Mouse (Mus musculus): ENCODE measurements at regions not wholly inside any gene's neighbourhood (a gene's known extent, or its start where the extent isn't known, plus 50 kb on each side); places are given as distances from the start of the nearest gene placed in this dataset.

DNA sequence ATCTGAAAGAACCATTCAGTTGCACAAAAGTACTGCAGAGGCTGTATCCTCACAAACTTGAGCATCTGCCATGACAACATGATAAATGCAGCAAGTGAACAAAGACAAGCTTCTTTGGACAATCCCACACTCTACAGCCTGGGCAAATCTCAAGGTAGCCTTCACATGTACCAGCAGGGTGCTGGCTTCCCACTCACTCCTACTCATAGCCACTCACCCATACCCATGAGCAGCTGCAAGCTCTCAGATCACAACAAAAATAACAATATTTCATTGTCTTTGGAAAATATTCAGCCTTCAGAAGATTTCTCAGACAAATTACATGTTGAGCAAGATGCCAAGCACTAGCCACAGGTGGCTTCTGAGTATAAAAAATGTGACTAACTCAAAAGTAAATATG, 689.3 kb downstream of the Cypt12 start:
- H3K4me3 ChIP-seq: no peak overlapping the region
- H3K4me2 ChIP-seq: no peak overlapping the region
- no peaks in the 10 kb centered on the region for H3K9me3 ChIP-seq (replicated peaks)
- H3K27ac ChIP-seq: no peak overlapping the region
- H3K27me3 ChIP-seq: no peaks in the 10 kb centered on the region
- no peaks in the 10 kb centered on the region for H3K36me3 ChIP-seq (ENCODE audit: poor library complexity, severe bottlenecking)
- no peaks in the 10 kb centered on the region for H3K4me1 ChIP-seq
- H3K9ac ChIP-seq: no peak overlapping the region
- no peak for ATAC-seq

DNA sequence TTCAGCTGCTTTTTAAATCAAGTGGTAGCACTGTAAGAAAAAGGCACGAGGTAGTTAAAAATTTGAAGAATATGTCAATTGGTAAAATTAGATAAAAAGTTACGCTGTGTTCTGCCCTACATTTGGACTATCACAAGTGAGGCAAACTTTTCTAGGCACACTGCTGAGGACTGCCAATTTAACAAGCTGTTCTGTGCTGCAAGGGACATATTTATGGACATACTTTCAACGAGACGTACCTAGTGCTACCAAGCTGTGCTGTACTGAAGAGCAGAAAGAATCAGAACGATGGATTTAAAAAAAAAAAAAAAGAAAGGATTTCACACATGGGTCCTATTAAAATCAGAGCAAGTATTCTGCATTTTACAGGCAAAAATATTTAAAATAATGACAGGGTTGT, 692.1 kb downstream of the Cypt12 start:
- no peak for ATAC-seq
- no peaks in the 10 kb centered on the region for H3K36me3 ChIP-seq (ENCODE audit: poor library complexity, severe bottlenecking)
- no peak overlapping the region for H3K4me3 ChIP-seq
- no peak overlapping the region for H3K9ac ChIP-seq
- H3K27me3 ChIP-seq: no peaks in the 10 kb centered on the region
- no peak overlapping the region for H3K27ac ChIP-seq
- no peaks in the 10 kb centered on the region for H3K4me1 ChIP-seq
- H3K4me2 ChIP-seq: no peak overlapping the region
- H3K9me3 ChIP-seq (replicated peaks): no peaks in the 10 kb centered on the region
- WGBS: 82% methylated on average over 5 of the region's 5 CpGs

DNA sequence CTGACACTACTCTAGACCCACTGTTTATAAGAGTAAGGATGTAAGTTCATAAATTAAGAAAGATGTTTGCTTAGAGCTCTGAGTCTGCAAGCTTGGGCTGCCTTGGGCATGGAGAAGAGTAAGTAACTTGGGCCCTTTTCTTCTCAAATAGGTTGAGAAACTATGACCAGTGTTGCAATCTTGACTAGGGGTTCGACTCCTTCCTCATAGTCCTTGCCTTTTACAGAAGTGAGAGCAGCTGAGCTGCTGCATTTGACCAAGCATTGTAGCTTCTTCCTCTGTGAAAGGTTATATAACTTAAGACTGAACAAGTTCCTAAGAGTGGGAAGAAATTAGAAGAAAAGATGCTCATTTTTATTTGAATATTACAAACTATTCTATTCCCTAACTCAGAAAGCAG, 693.5 kb downstream of the Cypt12 start:
- no peak overlapping the region for H3K4me3 ChIP-seq
- no peaks in the 10 kb centered on the region for H3K9me3 ChIP-seq (replicated peaks)
- no peak overlapping the region for H3K27ac ChIP-seq
- no peak overlapping the region for H3K4me2 ChIP-seq
- H3K27me3 ChIP-seq: no peaks in the 10 kb centered on the region
- H3K4me1 ChIP-seq: no peaks in the 10 kb centered on the region
- H3K36me3 ChIP-seq (ENCODE audit: poor library complexity, severe bottlenecking): no peaks in the 10 kb centered on the region
- WGBS: 95% methylated on average over 1 of the region's 1 CpGs
- ATAC-seq: no peak
- H3K9ac ChIP-seq: no peak overlapping the region

DNA sequence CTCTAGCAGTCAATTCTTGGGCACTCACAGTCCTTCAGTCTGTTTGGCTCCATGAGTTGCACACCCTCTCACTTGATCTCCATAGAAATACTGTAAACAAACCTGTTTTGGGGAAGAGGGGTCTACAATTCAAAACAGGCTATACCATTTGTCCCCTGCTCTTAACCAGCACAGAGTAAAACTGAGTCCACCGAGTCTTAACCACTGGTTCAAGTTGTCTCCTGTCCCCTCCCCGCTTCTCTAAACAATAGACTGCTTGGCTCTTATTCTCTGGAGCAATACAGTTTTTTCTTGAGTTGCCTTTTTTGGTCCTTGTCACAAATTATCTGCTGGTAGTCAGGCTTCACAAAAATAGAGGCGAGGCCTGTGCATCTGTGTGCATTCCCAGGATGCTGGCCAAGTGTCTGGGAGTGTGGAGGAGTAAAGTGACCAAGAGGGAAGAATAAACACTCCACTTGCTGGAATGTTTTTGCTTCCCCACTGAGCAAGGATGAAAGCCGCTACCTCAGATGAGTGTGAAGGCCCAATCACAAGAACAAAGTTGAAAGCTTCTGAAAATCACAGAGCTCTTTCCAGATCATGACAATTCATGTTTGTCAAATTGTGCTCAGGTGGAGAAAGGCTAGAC, 695.3 kb downstream of the Cypt12 start:
- 86% methylated on average over 4 of the region's 4 CpGs for WGBS

GRCm38 (mm10) chr3:18645481-18645880, 697.3 kb downstream of the Cypt12 start:
- ATAC-seq: no peak
- no peak overlapping the region for H3K4me3 ChIP-seq
- WGBS: 57% methylated on average over 7 of the region's 7 CpGs

More for the DNA sequence above, 695.3 kb downstream of the Cypt12 start:
- Histone ChIP-seq H3K9ac (no peak overlapping the region), H3K4me2 (no peak overlapping the region), H3K4me1 (no peaks in the 10 kb centered on the region), H3K36me3 (ENCODE audit: poor library complexity, severe bottlenecking) (no peaks in the 10 kb centered on the region), H3K9me3 (replicated peaks) (no peaks in the 10 kb centered on the region), H3K27me3 (no peaks in the 10 kb centered on the region), H3K4me3 (no peak overlapping the region), H3K27ac (no peak overlapping the region)
- ATAC-seq: no peak

GRCm38 (mm10) chr3:18645927-18646326, 697.7 kb downstream of the Cypt12 start:
- no peaks in the 10 kb centered on the region for H3K9me3 ChIP-seq (replicated peaks)
- H3K9ac ChIP-seq: no peak overlapping the region
- no peak overlapping the region for H3K4me2 ChIP-seq
- no peaks in the 10 kb centered on the region for H3K4me1 ChIP-seq
- no peak overlapping the region for H3K4me3 ChIP-seq
- H3K27me3 ChIP-seq: no peaks in the 10 kb centered on the region
- 62% methylated on average over 7 of the region's 7 CpGs for WGBS
- ATAC-seq: no peak
- no peaks in the 10 kb centered on the region for H3K36me3 ChIP-seq (ENCODE audit: poor library complexity, severe bottlenecking)
- H3K27ac ChIP-seq: no peak overlapping the region

More at GRCm38 (mm10) chr3:18645481-18645880, 697.3 kb downstream of the Cypt12 start:
- Histone ChIP-seq H3K36me3 (ENCODE audit: poor library complexity, severe bottlenecking) (no peaks in the 10 kb centered on the region), H3K4me2 (no peak overlapping the region), H3K27ac (no peak overlapping the region), H3K9me3 (replicated peaks) (no peaks in the 10 kb centered on the region), H3K27me3 (no peaks in the 10 kb centered on the region), H3K9ac (no peak overlapping the region), H3K4me1 (no peaks in the 10 kb centered on the region)

DNA sequence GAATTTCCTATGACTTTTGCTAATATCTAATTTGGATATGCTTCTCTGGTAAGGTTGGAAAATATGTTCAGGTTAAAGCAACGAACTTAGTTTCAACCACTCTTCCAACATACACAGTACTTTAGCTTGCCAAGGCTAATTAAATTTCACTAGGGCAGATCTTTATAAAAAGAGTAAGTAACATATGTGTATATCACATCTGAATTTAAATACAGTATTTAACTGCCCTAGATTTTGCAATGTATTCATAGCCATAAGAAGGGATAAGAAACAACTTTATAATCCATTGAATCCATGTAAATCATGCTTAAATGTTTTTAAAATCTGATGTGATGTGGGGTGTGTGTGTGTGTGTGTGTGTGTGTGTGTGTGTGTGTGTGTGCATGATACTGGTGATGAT, 705.3 kb downstream of the Cypt12 start:
- Histone ChIP-seq H3K9ac (no peak overlapping the region), H3K27ac (no peak overlapping the region), H3K9me3 (replicated peaks) (no peaks in the 10 kb centered on the region), H3K4me2 (no peak overlapping the region), H3K36me3 (ENCODE audit: poor library complexity, severe bottlenecking) (no peaks in the 10 kb centered on the region), H3K4me1 (no peaks in the 10 kb centered on the region), H3K27me3 (no peaks in the 10 kb centered on the region), H3K4me3 (no peak overlapping the region)
- 78% methylated on average over 1 of the region's 1 CpGs for whole genome bisulfite sequencing
- ATAC-seq: no peak

GRCm38 (mm10) chr3:18665738-18666137, 717.5 kb downstream of the Cypt12 start:
- no peaks in the 10 kb centered on the region for H3K27me3 ChIP-seq
- no peak overlapping the region for H3K4me3 ChIP-seq
- no peaks in the 10 kb centered on the region for H3K36me3 ChIP-seq (ENCODE audit: poor library complexity, severe bottlenecking)
- peak; percentile 86 for ATAC-seq
- no peak overlapping the region for H3K9ac ChIP-seq
- H3K4me2 ChIP-seq: no peak overlapping the region
- peak overlapping the region; percentile 44; the same call in 1 of the 2 replicates for H3K27ac ChIP-seq
- no peaks in the 10 kb centered on the region for H3K9me3 ChIP-seq (replicated peaks)
- 2% methylated on average over 2 of the region's 2 CpGs for WGBS
- peaks cover 12% of the 10 kb centered on the region; the same call in 1 of the 2 replicates for H3K4me1 ChIP-seq

DNA sequence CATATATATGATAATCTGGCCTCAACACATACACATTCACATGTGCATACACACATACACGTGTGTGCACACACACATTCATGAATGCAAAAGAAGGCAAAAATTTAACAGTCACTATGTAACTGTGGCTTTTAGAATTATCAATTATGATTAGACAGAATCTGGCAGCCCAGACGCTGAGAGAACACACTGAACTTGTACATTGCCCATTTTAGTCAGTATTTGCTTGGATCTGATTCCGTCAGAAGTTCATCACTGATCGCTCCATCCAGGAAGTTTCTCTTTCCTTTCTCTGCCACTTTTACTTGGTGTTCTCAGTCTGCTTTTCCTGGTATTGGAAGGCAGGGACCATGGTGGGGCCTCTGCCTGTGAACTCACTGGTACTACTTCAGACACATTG, 719.5 kb downstream of the Cypt12 start:
- Histone ChIP-seq H3K9me3 (replicated peaks) (no peaks in the 10 kb centered on the region), H3K36me3 (ENCODE audit: poor library complexity, severe bottlenecking) (no peaks in the 10 kb centered on the region), H3K27ac (no peak overlapping the region), H3K4me3 (no peak overlapping the region), H3K27me3 (no peaks in the 10 kb centered on the region), H3K4me2 (no peak overlapping the region), H3K9ac (no peak overlapping the region), H3K4me1 (peaks cover 32% of the 10 kb centered on the region)
- ATAC-seq: no peak
- WGBS: 97% methylated on average over 4 of the region's 4 CpGs

DNA sequence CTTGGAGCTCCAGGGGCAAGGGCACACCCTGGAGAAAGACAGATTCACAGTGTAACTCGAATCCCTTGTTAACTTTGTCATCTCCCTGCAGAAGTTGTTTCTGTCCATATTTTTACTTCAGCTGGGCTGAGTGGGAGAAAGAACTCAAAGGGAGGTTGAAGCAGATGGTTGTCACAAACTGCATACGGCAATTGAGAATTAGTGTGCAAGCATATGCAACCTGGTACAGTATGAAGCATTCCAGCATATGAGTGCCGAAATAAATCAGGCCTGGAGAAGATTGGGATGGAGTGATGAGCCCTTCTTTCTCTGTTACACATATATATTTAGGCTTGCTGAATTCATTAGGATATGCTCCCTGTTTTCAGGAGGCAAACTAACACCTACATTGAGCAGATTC, 720.7 kb downstream of the Cypt12 start:
- H3K27me3 ChIP-seq: no peaks in the 10 kb centered on the region
- H3K27ac ChIP-seq: no peak overlapping the region
- no peak overlapping the region for H3K4me2 ChIP-seq
- no peak overlapping the region for H3K9ac ChIP-seq
- WGBS: 85% methylated on average over 3 of the region's 3 CpGs
- H3K9me3 ChIP-seq (replicated peaks): no peaks in the 10 kb centered on the region
- ATAC-seq: no peak; the same call in 1 of the 2 replicates
- H3K4me1 ChIP-seq: peaks cover 32% of the 10 kb centered on the region
- no peaks in the 10 kb centered on the region for H3K36me3 ChIP-seq (ENCODE audit: poor library complexity, severe bottlenecking)
- H3K4me3 ChIP-seq: no peak overlapping the region

- Histone ChIP-seq H3K36me3 (ENCODE audit: poor library complexity, severe bottlenecking) (no peaks in the 10 kb centered on the region), H3K9ac (no peak overlapping the region), H3K4me2 (no peak overlapping the region), H3K27ac (no peak overlapping the region), H3K27me3 (no peaks in the 10 kb centered on the region), H3K4me1 (peaks cover 32% of the 10 kb centered on the region), H3K4me3 (no peak overlapping the region), H3K9me3 (replicated peaks) (no peaks in the 10 kb centered on the region)
- WGBS: 59% methylated on average over 5 of the region's 5 CpGs
- ATAC-seq: peak; percentile 47
Observed at GRCm38 (mm10) chr3:18670203-18670700, 722.0 kb downstream of the Cypt12 start.

GRCm38 (mm10) chr3:18671681-18672080, 723.5 kb downstream of the Cypt12 start:
- Histone ChIP-seq H3K4me1 (peaks cover 28% of the 10 kb centered on the region), H3K36me3 (ENCODE audit: poor library complexity, severe bottlenecking) (no peaks in the 10 kb centered on the region), H3K27ac (no peak overlapping the region), H3K4me3 (no peak overlapping the region), H3K4me2 (no peak overlapping the region), H3K9me3 (replicated peaks) (no peaks in the 10 kb centered on the region), H3K9ac (no peak overlapping the region), H3K27me3 (no peaks in the 10 kb centered on the region)
- ATAC-seq: peak; percentile 25; the same call in 1 of the 2 replicates
- WGBS: 50% methylated on average over 1 of the region's 1 CpGs
